Mouse (Mus musculus) G1E (cell line): ENCODE results near the gene C1rb.

Source experiments
- CTCF ChIP-seq: IDR thresholded peaks from 2 replicates; pipeline ENCODE4 v1.5.1; 2012; ENCODE audit warnings: low read depth, low read length, inconsistent platforms, mixed read lengths
- GATA1 ChIP-seq: IDR thresholded peaks from 2 replicates; pipeline ENCODE4 v1.6.1; 2012; ENCODE audit warnings: borderline replicate concordance, low read length, inconsistent platforms, mixed read lengths

- TF ChIP-seq GATA1 (no peak), CTCF (no peak)
Measured at GRCm38 (mm10) chr6:124582231-124582630, 12.1 kb downstream of the C1rb start.
